In genomic region chr13:108766020-108766727, GRCm38 (mm10) we compare ENCODE assay signal across 15 mouse cellular contexts.
DNase-seq lines count a peak whose midpoint lies in the region; ATAC-seq lines count a peak whose summit lies in the region.
"Had no signal": no experiment of that assay in that cellular context is flagged by ENCODE, and none has a peak within 500 bp of the region (broad histone marks: within the 10 kb centered on the region; RNA-seq: fewer than 3 reads in every experiment).

No protein-coding gene starts in this region.

- ATAC-seq in common myeloid progenitor, adult 5-6 weeks (replicated peaks; ENCODE audit: low read depth, poor library complexity, severe bottlenecking): 0 out of 2 replicates have a peak, but pooled peaks have one; percentile 47
- ATAC-seq: midbrain, embryonic 16.5 days had no signal

- peak; percentile 4 to 6 for DNase-seq in layer of hippocampus, adult 8-10 months (ENCODE audit: low spot score in 2 of 2)
- DNase-seq in layer of hippocampus, adult 9-10 months (ENCODE audit: low spot score): no peak
- peak; percentile 45 for DNase-seq in Muller cell, postnatal 12 days (ENCODE audit: inconsistent ontology term)
- DNase-seq in lung, postnatal 36 days: peak; percentile 36
- no peak for DNase-seq in heart, adult 8-10 months (ENCODE audit: low spot score)
- no peak for DNase-seq in testis, postnatal 10 days (ENCODE audit: low spot score)
- DNase-seq: adrenal gland, adult 8-10 months; cerebellum, postnatal 25 days; heart, adult 2 months; heart, postnatal 10 days; kidney, adult 11 months; kidney, postnatal 10 days; thymus, postnatal 36 days had no signal

Comparison
In these comparisons a context has a peak if more than half of its experiments do, and no peak if none do; other contexts are left out.
1. DNase-seq: peak in layer of hippocampus, adult 8-10 months (2 of 2), Muller cell, postnatal 12 days (single experiment) and lung, postnatal 36 days (single experiment); none in layer of hippocampus, adult 9-10 months (single experiment), heart, adult 8-10 months (single experiment) and testis, postnatal 10 days (single experiment).